7 mouse cellular contexts compared by ENCODE assay signal in the genomic region with DNA sequence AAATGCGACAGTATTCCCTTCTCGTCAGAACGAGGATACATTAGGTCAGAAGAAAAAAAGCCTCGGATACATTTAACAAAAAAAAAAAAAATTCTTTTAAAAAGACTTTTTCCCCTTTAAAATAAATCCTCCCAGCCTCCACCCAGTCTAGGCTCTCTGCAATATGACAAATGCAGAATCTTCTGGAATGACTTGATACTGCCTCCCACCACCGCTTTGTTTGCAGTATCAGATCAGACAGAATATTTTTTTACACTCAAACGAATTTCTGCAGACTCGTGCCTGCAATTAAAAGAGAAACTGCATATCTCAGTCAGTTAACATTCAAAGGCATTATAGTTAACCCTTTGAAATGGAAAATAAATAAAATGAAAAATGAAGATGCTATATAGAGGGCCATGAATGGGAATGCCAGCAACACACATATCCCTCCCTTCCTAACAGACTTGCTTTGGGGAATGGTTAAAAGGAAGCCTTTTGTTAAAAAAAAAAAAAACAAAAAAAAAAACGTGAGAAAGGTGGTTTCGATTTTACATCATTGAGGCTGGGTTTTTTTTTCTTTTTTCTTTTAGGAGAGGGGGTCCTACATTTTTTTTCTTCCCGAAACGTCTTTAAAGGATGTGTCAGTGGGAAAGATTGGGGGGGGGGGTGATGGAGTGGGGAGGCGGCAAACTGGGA. TPM values are rescaled to one million over a fixed set of nuclear protein-coding genes. Genes with fewer than 3 reads are reported as not detected.
DNase-seq lines count a peak whose midpoint lies in the region; ATAC-seq and TF ChIP-seq lines count a peak whose summit lies in the region.

No protein-coding gene starts in this region.

- H3K4me3 ChIP-seq in lung, embryonic 15.5 days = peak overlapping the region; percentile 78
- peak overlapping the region; percentile 67 for H3K4me3 ChIP-seq in embryonic facial prominence, embryonic 15.5 days (replicated peaks)
- peak overlapping the region; percentile 66 for H3K4me3 ChIP-seq in limb, embryonic 11.5 days (ENCODE audit: low read depth, low read length)
- H3K4me3 ChIP-seq in olfactory bulb, adult 2 months (ENCODE audit: insufficient read depth, low read depth, low read length) = peak overlapping the region; percentile 69

- no peaks in the 10 kb centered on the region for H3K9me3 ChIP-seq in lung, embryonic 15.5 days
- H3K9me3 ChIP-seq in embryonic facial prominence, embryonic 15.5 days (replicated peaks) = no peaks in the 10 kb centered on the region
- H3K9me3 ChIP-seq in limb, embryonic 11.5 days (ENCODE audit: control insufficient read depth, low read length) = no peaks in the 10 kb centered on the region

- 5% methylated on average over 11 of the region's 12 CpGs for WGBS in lung, embryonic 15.5 days
- WGBS in embryonic facial prominence, embryonic 15.5 days = 5% methylated on average over 12 of the region's 12 CpGs
- 20% methylated on average over 12 of the region's 12 CpGs for WGBS in limb, embryonic 11.5 days
- WGBS in olfactory bulb, adult 2 months = 3% methylated on average over 12 of the region's 12 CpGs

- no peak for DNase-seq in lung, adult 18-20 months
- DNase-seq in limb, embryonic 11.5 days (ENCODE audit: low spot score) = no peak
- DNase-seq in cerebellum, postnatal 36 days = no peak
- DNase-seq in layer of hippocampus, adult 9-11 months = no peak

- no peaks in the 10 kb centered on the region for H3K27me3 ChIP-seq in lung, embryonic 15.5 days
- no peaks in the 10 kb centered on the region for H3K27me3 ChIP-seq in embryonic facial prominence, embryonic 15.5 days
- no peaks in the 10 kb centered on the region for H3K27me3 ChIP-seq in limb, embryonic 11.5 days (ENCODE audit: control insufficient read depth, insufficient read depth, low read length)

- peak overlapping the region; percentile 98 for H3K27ac ChIP-seq in lung, embryonic 15.5 days
- peak overlapping the region; percentile 99 for H3K27ac ChIP-seq in embryonic facial prominence, embryonic 15.5 days (replicated peaks)
- H3K27ac ChIP-seq in limb, embryonic 11.5 days (replicated peaks; ENCODE audit: low read depth, low read length) = peak overlapping the region; percentile 89; the same call in 1 of the 2 replicates
- H3K27ac ChIP-seq in olfactory bulb, adult 2 months (ENCODE audit: insufficient read depth, low read depth, low read length) = no peak overlapping the region

- H3K4me2 ChIP-seq in lung, embryonic 15.5 days = peak overlapping the region; percentile 60
- peak overlapping the region; percentile 56 for H3K4me2 ChIP-seq in embryonic facial prominence, embryonic 15.5 days (replicated peaks)
- H3K4me2 ChIP-seq in limb, embryonic 11.5 days (ENCODE audit: low read depth, severe bottlenecking) = peak overlapping the region; percentile 78

- no peak for TF ChIP-seq CTCF in olfactory bulb, adult 2 months (IDR thresholded peaks at IDR 0.05; ENCODE audit: insufficient read depth, low read depth, low read length)

- H3K4me1 ChIP-seq in lung, embryonic 15.5 days = peaks cover 28% of the 10 kb centered on the region
- peaks cover 21% of the 10 kb centered on the region; the same call in 1 of the 2 replicates for H3K4me1 ChIP-seq in embryonic facial prominence, embryonic 15.5 days
- no peaks in the 10 kb centered on the region for H3K4me1 ChIP-seq in limb, embryonic 11.5 days (ENCODE audit: control insufficient read depth, insufficient read depth, low read length)
- H3K4me1 ChIP-seq in olfactory bulb, adult 2 months (ENCODE audit: control insufficient read depth, insufficient read depth, low read length) = peaks cover 16% of the 10 kb centered on the region

- peak overlapping the region; percentile 91 for H3K9ac ChIP-seq in lung, embryonic 15.5 days
- peak overlapping the region; percentile 73; the same call in 1 of the 2 replicates for H3K9ac ChIP-seq in embryonic facial prominence, embryonic 15.5 days
- H3K9ac ChIP-seq in limb, embryonic 11.5 days (ENCODE audit: low read length) = peak overlapping the region; percentile 75

- no peak for ATAC-seq in lung, embryonic 15.5 days (ENCODE audit: borderline replicate concordance, extremely low read depth, low FRiP score, low TSS enrichment)
- ATAC-seq in embryonic facial prominence, embryonic 15.5 days (ENCODE audit: insufficient number of reproducible peaks, low FRiP score, low TSS enrichment, low read depth) = no peak
- no peak for ATAC-seq in limb, embryonic 11.5 days (ENCODE audit: insufficient number of reproducible peaks, low FRiP score, low TSS enrichment, low read depth)

- no peak for TF ChIP-seq POLR2A in olfactory bulb, adult 2 months (IDR thresholded peaks at IDR 0.05; ENCODE audit: insufficient read depth, low read depth, low read length)

- H3K36me3 ChIP-seq in lung, embryonic 15.5 days = peaks cover 31% of the 10 kb centered on the region
- peaks cover 30% of the 10 kb centered on the region for H3K36me3 ChIP-seq in embryonic facial prominence, embryonic 15.5 days
- H3K36me3 ChIP-seq in limb, embryonic 11.5 days (ENCODE audit: control insufficient read depth, insufficient read depth, low read length) = peaks cover 7% of the 10 kb centered on the region; the same call in 1 of the 2 replicates

RNA-seq across cellular contexts. Expression of a gene that starts 1.1 kb away (rescaled TPM):
- 144 and 156 TPM in 2 replicates for polyA plus RNA-seq in lung, embryonic 15.5 days (2015; fragmentation: Nextera tagmentation; extraction: Ambion mirVana)
- 149 and 156 TPM in 2 replicates for polyA plus RNA-seq in embryonic facial prominence, embryonic 15.5 days (2015; fragmentation: Nextera tagmentation; extraction: Ambion mirVana)
- polyA plus RNA-seq in limb, embryonic 11.5 days (2014; fragmentation: Nextera tagmentation; extraction: Ambion mirVana) = 98.2 and 105 TPM in 2 replicates
- 235 and 282 TPM in 2 replicates for polyA plus RNA-seq in olfactory bulb, adult 2 months (2012; ENCODE audit: insufficient read depth, insufficient read length, low replicate concordance, missing spikeins)

RNA-seq across cellular contexts. Expression of a gene that starts 41.0 kb away (rescaled TPM):
- polyA plus RNA-seq in lung, embryonic 15.5 days (2015; fragmentation: Nextera tagmentation; extraction: Ambion mirVana) = 3.2 and 3.5 TPM in 2 replicates
- polyA plus RNA-seq in embryonic facial prominence, embryonic 15.5 days (2015; fragmentation: Nextera tagmentation; extraction: Ambion mirVana) = 2.8 and 3.4 TPM in 2 replicates
- 4.6 and 5.7 TPM in 2 replicates for polyA plus RNA-seq in limb, embryonic 11.5 days (2014; fragmentation: Nextera tagmentation; extraction: Ambion mirVana)
- not detected in 2 replicates for polyA plus RNA-seq in olfactory bulb, adult 2 months (2012; ENCODE audit: insufficient read depth, insufficient read length, low replicate concordance, missing spikeins)

RNA-seq across cellular contexts. Expression of a gene that starts 45.6 kb away (rescaled TPM):
- polyA plus RNA-seq in lung, embryonic 15.5 days (2015; fragmentation: Nextera tagmentation; extraction: Ambion mirVana) = 114 and 129 TPM in 2 replicates
- 803 and 821 TPM in 2 replicates for polyA plus RNA-seq in embryonic facial prominence, embryonic 15.5 days (2015; fragmentation: Nextera tagmentation; extraction: Ambion mirVana)
- polyA plus RNA-seq in limb, embryonic 11.5 days (2014; fragmentation: Nextera tagmentation; extraction: Ambion mirVana) = 30.7 and 35.4 TPM in 2 replicates
- not detected in 2 replicates for polyA plus RNA-seq in olfactory bulb, adult 2 months (2012; ENCODE audit: insufficient read depth, insufficient read length, low replicate concordance, missing spikeins)

RNA-seq across cellular contexts. Expression of a gene that starts 46.5 kb away (rescaled TPM):
- polyA plus RNA-seq in lung, embryonic 15.5 days (2015; fragmentation: Nextera tagmentation; extraction: Ambion mirVana) = not detected in 2 replicates
- 0.40 and 0.83 TPM in 2 replicates for polyA plus RNA-seq in embryonic facial prominence, embryonic 15.5 days (2015; fragmentation: Nextera tagmentation; extraction: Ambion mirVana)
- polyA plus RNA-seq in limb, embryonic 11.5 days (2014; fragmentation: Nextera tagmentation; extraction: Ambion mirVana) = not detected in 2 replicates
- polyA plus RNA-seq in olfactory bulb, adult 2 months (2012; ENCODE audit: insufficient read depth, insufficient read length, low replicate concordance, missing spikeins) = not detected in 2 replicates

Comparison
In these comparisons a context has a peak if more than half of its experiments do, and no peak if none do; other contexts are left out.
1. RNA of a gene that starts 45.6 kb away (polyA plus RNA-seq): 803 to 821 TPM in embryonic facial prominence, embryonic 15.5 days, 114 to 129 TPM in lung, embryonic 15.5 days and 30.7 to 35.4 TPM in limb, embryonic 11.5 days; not detected in olfactory bulb, adult 2 months; every median in the first group is over 10 times any median in the second.
2. Peak in every context shown above with its lines, with median percentiles within 50 percentile points of each other: H3K4me2 ChIP-seq, H3K4me3 ChIP-seq and H3K9ac ChIP-seq.